Mouse (Mus musculus): ENCODE results near the gene Ube2c. TPM values are rescaled to one million over a fixed set of nuclear protein-coding genes. Genes with fewer than 3 reads are reported as not detected.

Ube2c gene
- polyA plus RNA-seq, 1 experiment, result 371 TPM

- Histone ChIP-seq H3K4me1 (ENCODE audit: control insufficient read depth, insufficient read depth, low read length) (no peaks in the 10 kb centered on the region), H3K27ac (ENCODE audit: insufficient read depth, low read length) (no peak overlapping the region), H3K9me3 (replicated peaks; ENCODE audit: control insufficient read depth, insufficient read depth, low read length, poor library complexity, severe bottlenecking) (no peaks in the 10 kb centered on the region), H3K4me3 (ENCODE audit: low read depth, low read length) (no peak overlapping the region), H3K36me3 (ENCODE audit: control insufficient read depth, insufficient read depth, low read length, poor library complexity, severe bottlenecking) (peaks cover 33% of the 10 kb centered on the region), H3K27me3 (ENCODE audit: control insufficient read depth, insufficient read depth, low read length, poor library complexity, severe bottlenecking) (no peaks in the 10 kb centered on the region), H3K9ac (ENCODE audit: low read depth, poor library complexity, severe bottlenecking) (no peak overlapping the region)
- TF ChIP-seq CTCF (IDR thresholded peaks at IDR 0.05; ENCODE audit: low read depth, low read length) (no peak), EP300 (IDR thresholded peaks at IDR 0.05; ENCODE audit: insufficient read depth, low read depth, low read length) (no peak), POLR2A (IDR thresholded peaks at IDR 0.05; ENCODE audit: insufficient read depth, low read length) (no peak)
These were observed 21.5 kb upstream of the Ube2c start for GRCm38 (mm10) chr2:164748191-164748590.

- H3K36me3 ChIP-seq (ENCODE audit: control insufficient read depth, insufficient read depth, low read length, poor library complexity, severe bottlenecking), result peaks cover 41% of the 10 kb centered on the region
- TF ChIP-seq CTCF (IDR thresholded peaks at IDR 0.05; ENCODE audit: low read depth, low read length) (no peak), POLR2A (IDR thresholded peaks at IDR 0.05; ENCODE audit: insufficient read depth, low read length) (no peak), EP300 (IDR thresholded peaks at IDR 0.05; ENCODE audit: insufficient read depth, low read depth, low read length) (no peak)
- H3K4me3 ChIP-seq (ENCODE audit: low read depth, low read length), result no peak overlapping the region
- H3K9ac ChIP-seq (ENCODE audit: low read depth, poor library complexity, severe bottlenecking), result no peak overlapping the region
- H3K27ac ChIP-seq (ENCODE audit: insufficient read depth, low read length), result no peak overlapping the region
- H3K4me1 ChIP-seq (ENCODE audit: control insufficient read depth, insufficient read depth, low read length), result no peaks in the 10 kb centered on the region
- no peaks in the 10 kb centered on the region for H3K9me3 ChIP-seq (replicated peaks; ENCODE audit: control insufficient read depth, insufficient read depth, low read length, poor library complexity, severe bottlenecking)
- no peaks in the 10 kb centered on the region for H3K27me3 ChIP-seq (ENCODE audit: control insufficient read depth, insufficient read depth, low read length, poor library complexity, severe bottlenecking)
These were observed 20.7 kb upstream of the Ube2c start for GRCm38 (mm10) chr2:164748991-164749390.

- TF ChIP-seq EP300 (IDR thresholded peaks at IDR 0.05; ENCODE audit: insufficient read depth, low read depth, low read length) (no peak), CTCF (IDR thresholded peaks at IDR 0.05; ENCODE audit: low read depth, low read length) (no peak), POLR2A (IDR thresholded peaks at IDR 0.05; ENCODE audit: insufficient read depth, low read length) (no peak)
- Histone ChIP-seq H3K9ac (ENCODE audit: low read depth, poor library complexity, severe bottlenecking) (no peak overlapping the region), H3K36me3 (ENCODE audit: control insufficient read depth, insufficient read depth, low read length, poor library complexity, severe bottlenecking) (peaks cover 70% of the 10 kb centered on the region), H3K4me1 (ENCODE audit: control insufficient read depth, insufficient read depth, low read length) (no peaks in the 10 kb centered on the region), H3K27ac (ENCODE audit: insufficient read depth, low read length) (no peak overlapping the region), H3K9me3 (replicated peaks; ENCODE audit: control insufficient read depth, insufficient read depth, low read length, poor library complexity, severe bottlenecking) (no peaks in the 10 kb centered on the region), H3K27me3 (ENCODE audit: control insufficient read depth, insufficient read depth, low read length, poor library complexity, severe bottlenecking) (no peaks in the 10 kb centered on the region), H3K4me3 (ENCODE audit: low read depth, low read length) (no peak overlapping the region)
These were observed 17.2 kb upstream of the Ube2c start for GRCm38 (mm10) chr2:164752454-164752853.

- H3K27me3 ChIP-seq (ENCODE audit: control insufficient read depth, insufficient read depth, low read length, poor library complexity, severe bottlenecking), result no peaks in the 10 kb centered on the region
- no peaks in the 10 kb centered on the region for H3K9me3 ChIP-seq (replicated peaks; ENCODE audit: control insufficient read depth, insufficient read depth, low read length, poor library complexity, severe bottlenecking)
- H3K4me3 ChIP-seq (ENCODE audit: low read depth, low read length), result no peak overlapping the region
- no peak overlapping the region for H3K9ac ChIP-seq (ENCODE audit: low read depth, poor library complexity, severe bottlenecking)
- H3K36me3 ChIP-seq (ENCODE audit: control insufficient read depth, insufficient read depth, low read length, poor library complexity, severe bottlenecking), result peaks cover 83% of the 10 kb centered on the region
- TF ChIP-seq POLR2A (IDR thresholded peaks at IDR 0.05; ENCODE audit: insufficient read depth, low read length) (no peak), CTCF (IDR thresholded peaks at IDR 0.05; ENCODE audit: low read depth, low read length) (no peak), EP300 (IDR thresholded peaks at IDR 0.05; ENCODE audit: insufficient read depth, low read depth, low read length) (no peak)
- H3K27ac ChIP-seq (ENCODE audit: insufficient read depth, low read length), result no peak overlapping the region
- no peaks in the 10 kb centered on the region for H3K4me1 ChIP-seq (ENCODE audit: control insufficient read depth, insufficient read depth, low read length)
These were observed 15.6 kb upstream of the Ube2c start for GRCm38 (mm10) chr2:164754105-164754504.

GRCm38 (mm10) chr2:164754800-164755199 lies 14.9 kb upstream of the Ube2c start:
- Histone ChIP-seq H3K9me3 (replicated peaks; ENCODE audit: control insufficient read depth, insufficient read depth, low read length, poor library complexity, severe bottlenecking) (no peaks in the 10 kb centered on the region), H3K36me3 (ENCODE audit: control insufficient read depth, insufficient read depth, low read length, poor library complexity, severe bottlenecking) (peaks cover 87% of the 10 kb centered on the region), H3K27ac (ENCODE audit: insufficient read depth, low read length) (no peak overlapping the region), H3K9ac (ENCODE audit: low read depth, poor library complexity, severe bottlenecking) (no peak overlapping the region), H3K27me3 (ENCODE audit: control insufficient read depth, insufficient read depth, low read length, poor library complexity, severe bottlenecking) (no peaks in the 10 kb centered on the region), H3K4me3 (ENCODE audit: low read depth, low read length) (no peak overlapping the region), H3K4me1 (ENCODE audit: control insufficient read depth, insufficient read depth, low read length) (no peaks in the 10 kb centered on the region)
- TF ChIP-seq POLR2A (IDR thresholded peaks at IDR 0.05; ENCODE audit: insufficient read depth, low read length) (no peak), EP300 (IDR thresholded peaks at IDR 0.05; ENCODE audit: insufficient read depth, low read depth, low read length) (no peak), CTCF (IDR thresholded peaks at IDR 0.05; ENCODE audit: low read depth, low read length) (no peak)

- no peak overlapping the region for H3K4me3 ChIP-seq (ENCODE audit: low read depth, low read length)
- no peak overlapping the region for H3K27ac ChIP-seq (ENCODE audit: insufficient read depth, low read length)
- H3K27me3 ChIP-seq (ENCODE audit: control insufficient read depth, insufficient read depth, low read length, poor library complexity, severe bottlenecking), result no peaks in the 10 kb centered on the region
- H3K9ac ChIP-seq (ENCODE audit: low read depth, poor library complexity, severe bottlenecking), result no peak overlapping the region
- H3K9me3 ChIP-seq (replicated peaks; ENCODE audit: control insufficient read depth, insufficient read depth, low read length, poor library complexity, severe bottlenecking), result peaks cover 11% of the 10 kb centered on the region
- H3K36me3 ChIP-seq (ENCODE audit: control insufficient read depth, insufficient read depth, low read length, poor library complexity, severe bottlenecking), result peaks cover 92% of the 10 kb centered on the region
- no peaks in the 10 kb centered on the region for H3K4me1 ChIP-seq (ENCODE audit: control insufficient read depth, insufficient read depth, low read length)
- TF ChIP-seq EP300 (IDR thresholded peaks at IDR 0.05; ENCODE audit: insufficient read depth, low read depth, low read length) (no peak), POLR2A (IDR thresholded peaks at IDR 0.05; ENCODE audit: insufficient read depth, low read length) (no peak), CTCF (IDR thresholded peaks at IDR 0.05; ENCODE audit: low read depth, low read length) (no peak)
These were observed 11.9 kb upstream of the Ube2c start for GRCm38 (mm10) chr2:164757841-164758240.
